In the genomic region with DNA sequence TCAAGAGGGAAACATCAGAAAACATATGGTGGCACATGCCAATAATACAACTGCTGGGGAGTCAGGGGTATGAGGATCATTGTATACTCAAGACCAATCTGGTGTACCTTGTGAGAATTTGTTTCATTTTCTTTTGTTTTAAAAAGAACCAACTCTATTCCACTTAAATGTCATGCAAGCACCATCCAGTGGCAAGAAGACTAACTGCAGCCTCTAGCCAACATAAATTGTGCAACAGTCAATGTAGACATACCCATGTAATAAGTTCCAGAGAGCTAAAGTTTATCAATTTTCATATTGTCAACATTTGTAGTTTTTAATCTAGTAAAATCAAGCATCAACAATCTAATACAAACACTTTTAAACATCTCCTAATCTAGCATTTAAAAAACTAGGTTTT, we compare ENCODE assay signal across 27 mouse cellular contexts. TPM values are rescaled to one million over a fixed set of nuclear protein-coding genes. Genes with fewer than 3 reads are reported as not detected.
DNase-seq lines count a peak whose midpoint lies in the region; ATAC-seq and TF ChIP-seq lines count a peak whose summit lies in the region.
"Had no signal": no experiment of that assay in that cellular context is flagged by ENCODE, and none has a peak within 500 bp of the region (broad histone marks: within the 10 kb centered on the region; RNA-seq: fewer than 3 reads in every experiment).

No protein-coding gene starts in this region.

- no peak overlapping the region for H3K27ac ChIP-seq in layer of hippocampus, adult 2 months
- H3K27ac ChIP-seq: embryonic facial prominence, embryonic 12.5 days; forebrain, embryonic 12.5 days; heart, embryonic 13.5 days; hindbrain, embryonic 12.5 days; kidney, postnatal 0 days; macrophage; midbrain, embryonic 12.5 days had no signal

- no peak overlapping the region for H3K4me3 ChIP-seq in layer of hippocampus, adult 2 months
- H3K4me3 ChIP-seq in C2C12 (ENCODE audit: insufficient read depth, poor library complexity, severe bottlenecking), result no peak overlapping the region
- H3K4me3 ChIP-seq: embryonic facial prominence, embryonic 12.5 days; forebrain, embryonic 12.5 days; heart, embryonic 13.5 days; hindbrain, embryonic 12.5 days; liver, embryonic 12.5 days; midbrain, embryonic 12.5 days had no signal

- peak; percentile 55 for TF ChIP-seq CTCF in layer of hippocampus, adult 2 months (conservative IDR thresholded peaks at IDR 0.05)
- no peak for TF ChIP-seq CTCF in C2C12 (IDR thresholded peaks at IDR 0.05; ENCODE audit: control insufficient read depth, insufficient read depth, insufficient read length)

- DNase-seq in layer of hippocampus, adult 2 months (ENCODE audit: low spot score in 2 of 2), result no peak
- DNase-seq in layer of hippocampus, postnatal 36 days, result no peak
- peak; percentile 32 for DNase-seq in 416B (ENCODE audit: low read depth)
- no peak for DNase-seq in frontal cortex, postnatal 36 days (ENCODE audit: low spot score in 2 of 2)
- DNase-seq in urinary bladder, adult 18-20 months (ENCODE audit: low spot score in 2 of 2), result no peak
- DNase-seq: adrenal gland, adult 8-10 months; cerebellum, adult 18-20 months; cerebellum, postnatal 25 days; heart, adult 11 months; heart, postnatal 14 days; kidney, adult 2 months; lung, adult 2 months; retina, postnatal 1 day; right cerebral cortex, postnatal 25 days; spleen, adult 18-20 months; thymus, postnatal 14 days had no signal

- peaks cover 7% of the 10 kb centered on the region for H3K36me3 ChIP-seq in C2C12 (ENCODE audit: control insufficient read depth, insufficient read depth)
- H3K36me3 ChIP-seq: embryonic facial prominence, embryonic 12.5 days; hindbrain, embryonic 12.5 days had no signal

- peak; percentile 87 for ATAC-seq in megakaryocyte progenitor cell, adult 5-6 weeks (replicated peaks; ENCODE audit: poor library complexity)
- ATAC-seq: CD4-positive, CD25-positive, alpha-beta regulatory T cell, adult 4 months; liver, embryonic 12.5 days had no signal

- H3K79me2 ChIP-seq in C2C12 (ENCODE audit: control insufficient read depth, insufficient read depth), result peaks cover 100% of the 10 kb centered on the region

- H3ac ChIP-seq in C2C12 (ENCODE audit: control insufficient read depth, insufficient read length, low read depth), result no peak overlapping the region

- no peaks in the 10 kb centered on the region for H3K27me3 ChIP-seq in C2C12 (ENCODE audit: control insufficient read depth, insufficient read depth, insufficient read length)
- H3K27me3 ChIP-seq: embryonic facial prominence, embryonic 12.5 days; forebrain, embryonic 12.5 days; heart, embryonic 13.5 days; hindbrain, embryonic 12.5 days; liver, embryonic 12.5 days; midbrain, embryonic 12.5 days had no signal

- H3K79me3 ChIP-seq in C2C12 (ENCODE audit: low read depth), result peaks cover 97% of the 10 kb centered on the region

TF ChIP-seq in C2C12, 6 proteins besides CTCF, POLR2A, EP300 and RAD21:
- no peak for TF ChIP-seq FOSL1 (IDR thresholded peaks at IDR 0.05; ENCODE audit: insufficient read depth, low read length, poor library complexity, severe bottlenecking)
- peak; percentile 12 for TF ChIP-seq CEBPB (IDR thresholded peaks at IDR 0.05; ENCODE audit: low read depth)
- TF ChIP-seq MAX (IDR thresholded peaks at IDR 0.05), result no peak
- no peak for TF ChIP-seq MYOD1 (IDR thresholded peaks at IDR 0.05; ENCODE audit: control insufficient read depth, insufficient read length, low read depth)
- TF ChIP-seq USF1 (IDR thresholded peaks at IDR 0.05; ENCODE audit: low read depth), result no peak
- no peak for TF ChIP-seq MYOG (IDR thresholded peaks at IDR 0.05; ENCODE audit: control insufficient read depth, extremely low read depth, insufficient read length)

RNA-seq across cellular contexts. Expression of a gene that starts 39.0 kb away (rescaled TPM):
- 100 to 1,000 TPM; 151 to 158 TPM for total RNA-seq in layer of hippocampus, adult 2 months (2021)
- 100 to 1,000 TPM; 161 to 164 TPM for total RNA-seq in layer of hippocampus, postnatal 36 days (2021)
- 50.2 TPM for polyA plus RNA-seq in C2C12 (2012; fragmentation: generic; extraction: Trizol)
- 93.9 and 100 TPM in 2 replicates for total RNA-seq in megakaryocyte progenitor cell, adult 5-6 weeks (2015)
- 89.1 and 113 TPM in 2 replicates for total RNA-seq in megakaryocyte progenitor cell, adult 5-6 weeks (2017)
